Mouse (Mus musculus) heart, postnatal 14 days (tissue): ENCODE data around the gene Eml6. TPM values are rescaled to one million over a fixed set of nuclear protein-coding genes. Genes with fewer than 3 reads are reported as not detected.
"Not testable (repeated sequence)": the region's sequence is repeated elsewhere in the genome, so short reads cannot be mapped to it uniquely, and the experiment has no call there.

Experiments used
- DNase-seq, 2 experiments: peaks; one replicate each; pipeline ENCODE4 v3.0.0; 2021 to 2022
- intact Hi-C: fragments of 180-260 bp; cut with DNase I; formaldehyde crosslinking; loops from one replicate; pipeline ENCODE4 v1.15.1; 2025
- total RNA-seq, 2 experiments: library from RNA; stranded (reverse); gene quantifications; 2 replicates each; pipeline ENCODE4 v1.2.3; 2021

Gene Eml6
- total RNA-seq, 2 experiments from 2014 or later, result 1.8 to 2.2 TPM

GRCm38 (mm10) chr11:29758617-29759016, 267.2 kb downstream of the Eml6 start:
- intact Hi-C loops, result no loop called here
- no peak for DNase-seq

GRCm38 (mm10) chr11:29756007-29756406, 269.8 kb downstream of the Eml6 start:
- intact Hi-C loops, result not testable (repeated sequence)

GRCm38 (mm10) chr11:29751648-29752611, 273.9 kb downstream of the Eml6 start:
- no peak for DNase-seq
- intact Hi-C loops, result no loop called here

More at GRCm38 (mm10) chr11:29756007-29756406, 269.8 kb downstream of the Eml6 start:
- DNase-seq, result not testable (repeated sequence)

GRCm38 (mm10) chr11:29751013-29751412, 274.8 kb downstream of the Eml6 start:
- no peak for DNase-seq
- intact Hi-C loops, result no loop called here

GRCm38 (mm10) chr11:29749468-29749829, 276.4 kb downstream of the Eml6 start:
- no peak for DNase-seq
- intact Hi-C loops, result no loop called here

- DNase-seq, result no peak
- intact Hi-C loops, result no loop called here
Observed at GRCm38 (mm10) chr11:29748750-29749467, 276.9 kb downstream of the Eml6 start.

- intact Hi-C loops, result no loop called here
- DNase-seq, result no peak
Observed at GRCm38 (mm10) chr11:29747881-29748280, 278.0 kb downstream of the Eml6 start.

- intact Hi-C loops, result no loop called here
- no peak for DNase-seq
Observed at GRCm38 (mm10) chr11:29747365-29747764, 278.5 kb downstream of the Eml6 start.

GRCm38 (mm10) chr11:29746203-29746602, 279.6 kb downstream of the Eml6 start:
- no peak for DNase-seq
- intact Hi-C loops, result no loop called here

- intact Hi-C loops, result no loop called here
Observed at GRCm38 (mm10) chr11:29745513-29745912, 280.3 kb downstream of the Eml6 start.

GRCm38 (mm10) chr11:29744760-29745430, 280.9 kb downstream of the Eml6 start:
- DNase-seq, result no peak
- intact Hi-C loops, result no loop called here

More at GRCm38 (mm10) chr11:29745513-29745912, 280.3 kb downstream of the Eml6 start:
- peak in 1 of 2 experiments; percentile 9 for DNase-seq

GRCm38 (mm10) chr11:29739752-29740151, 286.1 kb downstream of the Eml6 start:
- no peak for DNase-seq
- intact Hi-C loops, result no loop called here

- intact Hi-C loops, result no loop called here
- no peak for DNase-seq
Observed at GRCm38 (mm10) chr11:29727901-29728300, 297.9 kb downstream of the Eml6 start.

- DNase-seq, result no peak
- intact Hi-C loops, result no loop called here
Observed at GRCm38 (mm10) chr11:29725610-29726009, 300.2 kb downstream of the Eml6 start.

GRCm38 (mm10) chr11:29725167-29725566, 300.7 kb downstream of the Eml6 start:
- no peak for DNase-seq
- intact Hi-C loops, result no loop called here

- DNase-seq, result no peak
- intact Hi-C loops, result no loop called here
Observed at GRCm38 (mm10) chr11:29724213-29724612, 301.6 kb downstream of the Eml6 start.

- intact Hi-C loops, result no loop called here
- DNase-seq, result no peak
Observed at GRCm38 (mm10) chr11:29719597-29719996, 306.2 kb downstream of the Eml6 start.

- intact Hi-C loops, result no loop called here
- no peak for DNase-seq
Observed at GRCm38 (mm10) chr11:29718541-29718940, 307.3 kb downstream of the Eml6 start.

- DNase-seq, result no peak
- intact Hi-C loops, result no loop called here
Observed at GRCm38 (mm10) chr11:29715499-29715898, 310.3 kb downstream of the Eml6 start.

GRCm38 (mm10) chr11:29714789-29715188, 311.0 kb downstream of the Eml6 start:
- peak in 1 of 2 experiments; percentile 21 for DNase-seq
- intact Hi-C loops, result loop anchor here (5.0 kb wide), 1 partner anchor 447 kb away; no protein-coding TSS in a partner anchor

GRCm38 (mm10) chr11:29714114-29714513, 311.7 kb downstream of the Eml6 start:
- no peak for DNase-seq
- intact Hi-C loops, result loop anchor here (5.0 kb wide), 1 partner anchor 447 kb away; no protein-coding TSS in a partner anchor
